Mouse (Mus musculus): ENCODE measurements at regions not wholly inside any gene's neighbourhood (a gene's known extent, or its start where the extent isn't known, plus 50 kb on each side); places are given as distances from the start of the nearest gene placed in this dataset.

GRCm38 (mm10) chr1:194030651-194031228 lies 587.3 kb upstream of the Plxna2 start:
- H3K9ac ChIP-seq (replicated peaks; ENCODE audit: low read depth, low read length) = no peak overlapping the region
- no peaks in the 10 kb centered on the region for H3K9me3 ChIP-seq (ENCODE audit: control insufficient read depth, low read length)
- peak; percentile 44; the same call in 1 of the 2 replicates for ATAC-seq (ENCODE audit: low read depth)
- H3K4me2 ChIP-seq (ENCODE audit: low read depth, low read length) = no peak overlapping the region
- H3K4me3 ChIP-seq (ENCODE audit: low read depth, low read length) = no peak overlapping the region
- no peaks in the 10 kb centered on the region for H3K36me3 ChIP-seq (ENCODE audit: control insufficient read depth, insufficient read depth, low read length)
- WGBS = 36% methylated on average over 3 of the region's 3 CpGs
- H3K27ac ChIP-seq (ENCODE audit: low read depth, low read length) = no peak overlapping the region
- H3K27me3 ChIP-seq (ENCODE audit: control insufficient read depth, insufficient read depth, low read length) = no peaks in the 10 kb centered on the region
- H3K4me1 ChIP-seq (ENCODE audit: control insufficient read depth, insufficient read depth, low read length) = no peaks in the 10 kb centered on the region

GRCm38 (mm10) chr1:194026958-194027692 lies 590.9 kb upstream of the Plxna2 start:
- H3K4me3 ChIP-seq (ENCODE audit: low read depth, low read length) = no peak overlapping the region
- no peak overlapping the region for H3K4me2 ChIP-seq (ENCODE audit: low read depth, low read length)
- no peaks in the 10 kb centered on the region for H3K9me3 ChIP-seq (ENCODE audit: control insufficient read depth, low read length)
- no peaks in the 10 kb centered on the region for H3K4me1 ChIP-seq (ENCODE audit: control insufficient read depth, insufficient read depth, low read length)
- ATAC-seq (ENCODE audit: low read depth) = no peak
- H3K27ac ChIP-seq (ENCODE audit: low read depth, low read length) = no peak overlapping the region
- H3K27me3 ChIP-seq (ENCODE audit: control insufficient read depth, insufficient read depth, low read length) = no peaks in the 10 kb centered on the region
- no peak overlapping the region for H3K9ac ChIP-seq (replicated peaks; ENCODE audit: low read depth, low read length)
- H3K36me3 ChIP-seq (ENCODE audit: control insufficient read depth, insufficient read depth, low read length) = no peaks in the 10 kb centered on the region
- 78% methylated on average over 7 of the region's 7 CpGs for WGBS

GRCm38 (mm10) chr1:194026213-194026612 lies 591.8 kb upstream of the Plxna2 start:
- 68% methylated on average over 2 of the region's 2 CpGs for WGBS
- Histone ChIP-seq H3K4me3 (ENCODE audit: low read depth, low read length) (no peak overlapping the region), H3K36me3 (ENCODE audit: control insufficient read depth, insufficient read depth, low read length) (no peaks in the 10 kb centered on the region), H3K4me1 (ENCODE audit: control insufficient read depth, insufficient read depth, low read length) (no peaks in the 10 kb centered on the region), H3K27me3 (ENCODE audit: control insufficient read depth, insufficient read depth, low read length) (no peaks in the 10 kb centered on the region), H3K9ac (replicated peaks; ENCODE audit: low read depth, low read length) (no peak overlapping the region), H3K4me2 (ENCODE audit: low read depth, low read length) (no peak overlapping the region), H3K9me3 (ENCODE audit: control insufficient read depth, low read length) (no peaks in the 10 kb centered on the region), H3K27ac (ENCODE audit: low read depth, low read length) (no peak overlapping the region)
- ATAC-seq (ENCODE audit: low read depth) = no peak

GRCm38 (mm10) chr1:194019282-194019681 lies 598.7 kb upstream of the Plxna2 start:
- no peak overlapping the region for H3K9ac ChIP-seq (replicated peaks; ENCODE audit: low read depth, low read length)
- H3K27me3 ChIP-seq (ENCODE audit: control insufficient read depth, insufficient read depth, low read length) = no peaks in the 10 kb centered on the region
- no peaks in the 10 kb centered on the region for H3K4me1 ChIP-seq (ENCODE audit: control insufficient read depth, insufficient read depth, low read length)
- no peaks in the 10 kb centered on the region for H3K9me3 ChIP-seq (ENCODE audit: control insufficient read depth, low read length)
- no peak overlapping the region for H3K4me3 ChIP-seq (ENCODE audit: low read depth, low read length)
- H3K27ac ChIP-seq (ENCODE audit: low read depth, low read length) = no peak overlapping the region
- H3K36me3 ChIP-seq (ENCODE audit: control insufficient read depth, insufficient read depth, low read length) = no peaks in the 10 kb centered on the region
- no peak for ATAC-seq (ENCODE audit: low read depth)
- H3K4me2 ChIP-seq (ENCODE audit: low read depth, low read length) = no peak overlapping the region

GRCm38 (mm10) chr1:193992226-193992625 lies 622.1 kb upstream of the Camk1g start:
- no peak for ATAC-seq (ENCODE audit: low read depth)
- no peak overlapping the region for H3K9ac ChIP-seq (replicated peaks; ENCODE audit: low read depth, low read length)
- H3K27ac ChIP-seq (ENCODE audit: low read depth, low read length) = no peak overlapping the region
- no peaks in the 10 kb centered on the region for H3K36me3 ChIP-seq (ENCODE audit: control insufficient read depth, insufficient read depth, low read length)
- no peaks in the 10 kb centered on the region for H3K27me3 ChIP-seq (ENCODE audit: control insufficient read depth, insufficient read depth, low read length)
- H3K9me3 ChIP-seq (ENCODE audit: control insufficient read depth, low read length) = no peaks in the 10 kb centered on the region
- 87% methylated on average over 2 of the region's 2 CpGs for WGBS
- H3K4me3 ChIP-seq (ENCODE audit: low read depth, low read length) = no peak overlapping the region
- H3K4me2 ChIP-seq (ENCODE audit: low read depth, low read length) = no peak overlapping the region
- peaks cover 16% of the 10 kb centered on the region for H3K4me1 ChIP-seq (ENCODE audit: control insufficient read depth, insufficient read depth, low read length)

GRCm38 (mm10) chr1:193989956-193990675 lies 620.0 kb upstream of the Camk1g start:
- Histone ChIP-seq H3K27me3 (ENCODE audit: control insufficient read depth, insufficient read depth, low read length) (no peaks in the 10 kb centered on the region), H3K36me3 (ENCODE audit: control insufficient read depth, insufficient read depth, low read length) (no peaks in the 10 kb centered on the region), H3K4me1 (ENCODE audit: control insufficient read depth, insufficient read depth, low read length) (peaks cover 16% of the 10 kb centered on the region), H3K27ac (ENCODE audit: low read depth, low read length) (peak overlapping the region; percentile 73), H3K9ac (replicated peaks; ENCODE audit: low read depth, low read length) (no peak overlapping the region), H3K4me3 (ENCODE audit: low read depth, low read length) (no peak overlapping the region), H3K4me2 (ENCODE audit: low read depth, low read length) (peak overlapping the region; percentile 29; the same call in 1 of the 2 replicates), H3K9me3 (ENCODE audit: control insufficient read depth, low read length) (no peaks in the 10 kb centered on the region)
- WGBS = 31% methylated on average over 10 of the region's 10 CpGs
- peak; percentile 68 for ATAC-seq (ENCODE audit: low read depth)

GRCm38 (mm10) chr1:193988970-193989904 lies 619.1 kb upstream of the Camk1g start:
- H3K9me3 ChIP-seq (ENCODE audit: control insufficient read depth, low read length) = no peaks in the 10 kb centered on the region

GRCm38 (mm10) chr1:193980571-193980970 lies 610.5 kb upstream of the Camk1g start:
- Histone ChIP-seq H3K27me3 (ENCODE audit: control insufficient read depth, insufficient read depth, low read length) (no peaks in the 10 kb centered on the region), H3K4me2 (ENCODE audit: low read depth, low read length) (no peak overlapping the region), H3K36me3 (ENCODE audit: control insufficient read depth, insufficient read depth, low read length) (no peaks in the 10 kb centered on the region), H3K9me3 (ENCODE audit: control insufficient read depth, low read length) (no peaks in the 10 kb centered on the region), H3K9ac (replicated peaks; ENCODE audit: low read depth, low read length) (no peak overlapping the region), H3K4me1 (ENCODE audit: control insufficient read depth, insufficient read depth, low read length) (no peaks in the 10 kb centered on the region), H3K4me3 (ENCODE audit: low read depth, low read length) (no peak overlapping the region), H3K27ac (ENCODE audit: low read depth, low read length) (no peak overlapping the region)
- ATAC-seq (ENCODE audit: low read depth) = no peak
- WGBS = 64% methylated on average over 4 of the region's 4 CpGs

More at GRCm38 (mm10) chr1:193988970-193989904, 619.1 kb upstream of the Camk1g start:
- Histone ChIP-seq H3K36me3 (ENCODE audit: control insufficient read depth, insufficient read depth, low read length) (no peaks in the 10 kb centered on the region), H3K4me2 (ENCODE audit: low read depth, low read length) (peak overlapping the region; percentile 29), H3K4me3 (ENCODE audit: low read depth, low read length) (no peak overlapping the region), H3K9ac (replicated peaks; ENCODE audit: low read depth, low read length) (no peak overlapping the region; the same call in 1 of the 2 replicates), H3K27ac (ENCODE audit: low read depth, low read length) (peak overlapping the region; percentile 83), H3K27me3 (ENCODE audit: control insufficient read depth, insufficient read depth, low read length) (no peaks in the 10 kb centered on the region), H3K4me1 (ENCODE audit: control insufficient read depth, insufficient read depth, low read length) (peaks cover 16% of the 10 kb centered on the region)
- ATAC-seq (ENCODE audit: low read depth) = peak; percentile 88
- WGBS = 6% methylated on average over 17 of the region's 17 CpGs
